Mouse (Mus musculus) stomach, postnatal 0 days (tissue): ENCODE measurements around the gene Olfr1381.

Experiments
- CTCF ChIP-seq: IDR thresholded peaks from 2 replicates; pipeline ENCODE4 v1.5.1; 2016; ENCODE audit warnings: antibody characterized with exemption, low read depth, mild to moderate bottlenecking, moderate library complexity
- EP300 ChIP-seq: optimal IDR thresholded peaks from 2 replicates; pipeline ENCODE3; 2016; ENCODE audit warnings: antibody characterized with exemption

DNA sequence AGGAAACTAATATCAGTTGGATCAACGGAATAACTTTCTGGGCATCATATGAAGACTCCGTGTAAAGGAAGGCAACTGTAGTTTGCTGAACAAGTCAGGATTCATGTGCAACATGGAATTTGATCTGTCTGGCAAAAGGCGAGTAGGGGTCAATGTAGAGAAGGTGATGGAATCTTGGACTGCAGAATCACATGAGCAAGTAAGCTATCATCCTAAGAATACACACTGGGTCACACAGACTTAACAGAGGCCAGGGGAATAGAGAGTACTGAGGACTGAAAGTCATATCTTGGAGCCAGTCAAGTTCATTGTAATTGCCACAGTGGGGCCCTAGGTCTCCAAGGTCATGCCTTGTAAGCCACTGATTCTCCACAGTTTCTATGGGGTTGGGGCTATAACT is 15.3 kb upstream of the Olfr1381 start, which contains the start of gene Olfr1382:
- TF ChIP-seq CTCF = no peak
- TF ChIP-seq EP300 = no peak
